12 mouse cellular contexts compared by ENCODE assay signal in the genomic region with DNA sequence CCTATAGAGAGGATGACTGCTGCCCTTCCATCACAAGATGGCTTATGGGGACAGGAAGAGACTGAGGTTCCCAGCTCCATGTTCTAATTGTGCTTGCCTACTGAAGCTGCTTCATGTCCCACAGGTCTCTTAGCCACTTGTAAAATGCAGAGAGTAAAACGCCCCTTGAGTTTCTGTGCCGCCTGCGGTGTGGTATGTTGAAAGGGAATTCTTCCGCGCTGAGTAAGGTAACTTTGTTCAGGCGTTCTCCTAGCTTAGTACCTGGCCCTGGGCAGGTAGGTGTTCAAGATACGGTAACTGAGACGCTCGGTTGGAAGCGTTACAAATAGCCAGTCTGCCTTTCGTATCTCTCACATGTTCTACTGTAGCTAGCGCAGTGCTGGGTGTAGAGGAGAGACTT. TPM values are rescaled to one million over a fixed set of nuclear protein-coding genes. Genes with fewer than 3 reads are reported as not detected.
DNase-seq lines count a peak whose midpoint lies in the region; ATAC-seq and TF ChIP-seq lines count a peak whose summit lies in the region.
"Had no signal": no experiment of that assay in that cellular context is flagged by ENCODE, and none has a peak within 500 bp of the region (broad histone marks: within the 10 kb centered on the region; RNA-seq: fewer than 3 reads in every experiment).

No protein-coding gene starts in this region.

- H3K9ac ChIP-seq in heart, postnatal 0 days (replicated peaks; ENCODE audit: low read depth, low read length), result no peak overlapping the region
- no peak overlapping the region for H3K9ac ChIP-seq in heart, adult 2 months (ENCODE audit: low read depth, low read length)
- H3K9ac ChIP-seq in limb, embryonic 14.5 days (ENCODE audit: low read depth, low read length, severe bottlenecking), result no peak overlapping the region
- H3K9ac ChIP-seq: liver, embryonic 15.5 days had no signal

- H3K4me3 ChIP-seq in heart, postnatal 0 days (ENCODE audit: low read depth, low read length), result no peak overlapping the region
- no peak overlapping the region for H3K4me3 ChIP-seq in heart, adult 2 months
- H3K4me3 ChIP-seq in testis, adult 2 months (ENCODE audit: control insufficient read depth, low read depth, low read length), result peak overlapping the region; percentile 81
- no peak overlapping the region for H3K4me3 ChIP-seq in limb, embryonic 14.5 days (replicated peaks; ENCODE audit: low read length)

- DNase-seq in heart, postnatal 0 days (ENCODE audit: low spot score), result peak; percentile 5
- DNase-seq in heart, adult 2 months, result no peak
- DNase-seq in testis, postnatal 14 days (ENCODE audit: low spot score), result no peak
- no peak for DNase-seq in limb, embryonic 14.5 days (ENCODE audit: low spot score)
- no peak for DNase-seq in urinary bladder, postnatal 25 days (ENCODE audit: low spot score)
- no peak for DNase-seq in layer of hippocampus, adult 11-12 months (ENCODE audit: low spot score)
- no peak for DNase-seq in adrenal gland, postnatal 25 days
- DNase-seq: thymus, adult 18-20 months had no signal

- ATAC-seq in heart, postnatal 0 days (ENCODE audit: insufficient read depth, low read depth), result no peak
- ATAC-seq in limb, embryonic 14.5 days (ENCODE audit: low FRiP score, low read depth), result 0 out of 2 replicates have a peak, but pooled peaks have one; percentile 2
- ATAC-seq: CD4-positive, CD25-positive, alpha-beta regulatory T cell, adult 4 months had no signal

- TF ChIP-seq POLR2A in heart, adult 2 months (IDR thresholded peaks at IDR 0.05; ENCODE audit: insufficient read depth, low read depth, low read length), result no peak
- no peak for TF ChIP-seq POLR2A in testis, adult 2 months (IDR thresholded peaks at IDR 0.05; ENCODE audit: control insufficient read depth, low read depth, low read length)
- no peak for TF ChIP-seq POLR2A in limb, embryonic 14.5 days (IDR thresholded peaks at IDR 0.05; ENCODE audit: borderline replicate concordance, extremely low read depth, insufficient read depth, insufficient read length)

- 34% methylated on average over 12 of the region's 12 CpGs for WGBS in heart, postnatal 0 days
- WGBS in heart, adult 2 months, result 39% methylated on average over 12 of the region's 12 CpGs
- 41% methylated on average over 12 of the region's 12 CpGs for WGBS in limb, embryonic 14.5 days

- no peaks in the 10 kb centered on the region for H3K36me3 ChIP-seq in heart, postnatal 0 days (replicated peaks; ENCODE audit: control insufficient read depth, insufficient read depth, low read length)
- no peaks in the 10 kb centered on the region for H3K36me3 ChIP-seq in heart, adult 2 months (ENCODE audit: control insufficient read depth, insufficient read depth, low read length)
- H3K36me3 ChIP-seq in testis, adult 2 months (ENCODE audit: control insufficient read depth, insufficient read depth, low read length), result no peaks in the 10 kb centered on the region
- H3K36me3 ChIP-seq in limb, embryonic 14.5 days (ENCODE audit: control insufficient read depth, insufficient read depth, low read length), result no peaks in the 10 kb centered on the region
- H3K36me3 ChIP-seq: liver, embryonic 15.5 days had no signal

- no peaks in the 10 kb centered on the region for H3K79me2 ChIP-seq in heart, adult 2 months (replicated peaks; ENCODE audit: control insufficient read depth, insufficient read depth, low read length)

- TF ChIP-seq EP300 in heart, postnatal 0 days (IDR thresholded peaks at IDR 0.05; ENCODE audit: low read depth), result no peak
- TF ChIP-seq EP300 in heart, adult 2 months (IDR thresholded peaks at IDR 0.05; ENCODE audit: insufficient read depth, low read depth, low read length), result no peak

- intact Hi-C loops in heart, adult 2 months (cut with DNase I), result no loop called here

- TF ChIP-seq CTCF in heart, postnatal 0 days (IDR thresholded peaks at IDR 0.05; ENCODE audit: low read depth), result no peak
- no peak for TF ChIP-seq CTCF in heart, adult 2 months (IDR thresholded peaks at IDR 0.05)
- TF ChIP-seq CTCF in testis, adult 2 months (IDR thresholded peaks at IDR 0.05; ENCODE audit: control insufficient read depth, insufficient read depth, insufficient replicate concordance, low read depth, low read length), result no peak

- no peak overlapping the region for H3K27ac ChIP-seq in heart, postnatal 0 days (ENCODE audit: low read depth)
- H3K27ac ChIP-seq in heart, adult 2 months, result no peak overlapping the region
- H3K27ac ChIP-seq in testis, adult 2 months (ENCODE audit: control insufficient read depth, insufficient read depth, low read depth, low read length), result peak overlapping the region; percentile 77
- no peak overlapping the region for H3K27ac ChIP-seq in limb, embryonic 14.5 days (replicated peaks; ENCODE audit: low read depth, low read length)
- H3K27ac ChIP-seq: liver, embryonic 15.5 days had no signal

- H3K4me1 ChIP-seq in heart, postnatal 0 days (ENCODE audit: control insufficient read depth, insufficient read depth), result no peaks in the 10 kb centered on the region
- no peaks in the 10 kb centered on the region for H3K4me1 ChIP-seq in heart, adult 2 months (ENCODE audit: control insufficient read depth, insufficient read depth, low read length)
- H3K4me1 ChIP-seq in testis, adult 2 months (ENCODE audit: control insufficient read depth, insufficient read depth, low read length), result peaks cover 18% of the 10 kb centered on the region
- H3K4me1 ChIP-seq in limb, embryonic 14.5 days (ENCODE audit: control insufficient read depth, insufficient read depth, low read length), result peaks cover 14% of the 10 kb centered on the region

- peaks cover 40% of the 10 kb centered on the region for H3K27me3 ChIP-seq in heart, postnatal 0 days (ENCODE audit: control insufficient read depth, insufficient read depth, low read length)
- no peaks in the 10 kb centered on the region for H3K27me3 ChIP-seq in heart, adult 2 months (ENCODE audit: control insufficient read depth, insufficient read depth, low read length)
- H3K27me3 ChIP-seq in testis, adult 2 months (ENCODE audit: control insufficient read depth, insufficient read depth, low read length), result no peaks in the 10 kb centered on the region
- H3K27me3 ChIP-seq in limb, embryonic 14.5 days (ENCODE audit: control insufficient read depth, insufficient read depth, low read length), result no peaks in the 10 kb centered on the region

- no peaks in the 10 kb centered on the region for H3K9me3 ChIP-seq in heart, postnatal 0 days (replicated peaks; ENCODE audit: control insufficient read depth, low read length)
- no peaks in the 10 kb centered on the region for H3K9me3 ChIP-seq in limb, embryonic 14.5 days (ENCODE audit: control insufficient read depth, low read length)
- H3K9me3 ChIP-seq: liver, embryonic 15.5 days had no signal

- H3K4me2 ChIP-seq in heart, postnatal 0 days (ENCODE audit: low read depth, low read length), result peak overlapping the region; percentile 42; the same call in 1 of the 2 replicates
- peak overlapping the region; percentile 31; the same call in 1 of the 2 replicates for H3K4me2 ChIP-seq in limb, embryonic 14.5 days (replicated peaks; ENCODE audit: low read depth, low read length, severe bottlenecking)

RNA-seq across cellular contexts. Expression of gene Gm10188, which starts 17.9 kb away (rescaled TPM):
- total RNA-seq in heart, postnatal 0 days (2014; rRNA removed; ENCODE audit: low replicate concordance), result not detected in 2 replicates
- polyA plus RNA-seq in heart, postnatal 0 days (2015; fragmentation: Nextera tagmentation; extraction: Ambion mirVana), result not detected in 2 replicates
- not detected for total RNA-seq in heart, adult 2 months (2021)
- polyA plus RNA-seq in heart, adult 2 months (2012; rRNA removed), result not detected in 2 replicates
- 3.6 and 4.0 TPM in 2 replicates for polyA plus RNA-seq in testis, adult 2 months (2012; rRNA removed)
- polyA plus RNA-seq in limb, embryonic 14.5 days (2012; rRNA removed), result not detected in 2 replicates
- not detected in 2 replicates for polyA plus RNA-seq in limb, embryonic 14.5 days (2014; fragmentation: Nextera tagmentation; extraction: Ambion mirVana)
- total RNA-seq in adrenal gland, postnatal 25 days (2021), result not detected in 2 replicates
- polyA plus RNA-seq: CD4-positive, CD25-positive, alpha-beta regulatory T cell, adult 4 months; cerebellum, adult 2 months; liver, embryonic 15.5 days had no signal

RNA-seq across cellular contexts. Expression of gene AC124108.1, which starts 20.4 kb away (rescaled TPM):
- 0.39 TPM in 1 of 2 replicates, not detected in the other for total RNA-seq in heart, postnatal 0 days (2014; rRNA removed; ENCODE audit: low replicate concordance)
- polyA plus RNA-seq in heart, postnatal 0 days (2015; fragmentation: Nextera tagmentation; extraction: Ambion mirVana), result not detected in 2 replicates
- total RNA-seq in heart, adult 2 months (2021), result under 1 TPM in 1 of 2 experiments, not detected in 1; 0.05 TPM
- 0.06 TPM in 1 of 2 replicates, not detected in the other for polyA plus RNA-seq in heart, adult 2 months (2012; rRNA removed)
- polyA plus RNA-seq in testis, adult 2 months (2012; rRNA removed), result 0.07 and 0.14 TPM in 2 replicates
- 0.80 and 0.81 TPM in 2 replicates for polyA plus RNA-seq in limb, embryonic 14.5 days (2012; rRNA removed)
- polyA plus RNA-seq in limb, embryonic 14.5 days (2014; fragmentation: Nextera tagmentation; extraction: Ambion mirVana), result 0.14 and 0.17 TPM in 2 replicates
- total RNA-seq in adrenal gland, postnatal 25 days (2021), result not detected in 2 replicates
- polyA plus RNA-seq: CD4-positive, CD25-positive, alpha-beta regulatory T cell, adult 4 months; liver, embryonic 15.5 days had no signal

RNA-seq across cellular contexts. Expression of gene Lemd1, which starts 20.4 kb away (rescaled TPM):
- not detected in 2 replicates for total RNA-seq in heart, postnatal 0 days (2014; rRNA removed; ENCODE audit: low replicate concordance)
- not detected in 2 replicates for polyA plus RNA-seq in heart, postnatal 0 days (2015; fragmentation: Nextera tagmentation; extraction: Ambion mirVana)
- not detected for total RNA-seq in heart, adult 2 months (2021)
- polyA plus RNA-seq in heart, adult 2 months (2012; rRNA removed), result 0.20 TPM in 1 of 2 replicates, not detected in the other
- polyA plus RNA-seq in testis, adult 2 months (2012; rRNA removed), result 162 and 173 TPM in 2 replicates
- polyA plus RNA-seq in limb, embryonic 14.5 days (2012; rRNA removed), result 0.94 and 1.3 TPM in 2 replicates
- polyA plus RNA-seq in limb, embryonic 14.5 days (2014; fragmentation: Nextera tagmentation; extraction: Ambion mirVana), result 0.72 and 0.91 TPM in 2 replicates
- total RNA-seq in adrenal gland, postnatal 25 days (2021), result not detected in 2 replicates
- polyA plus RNA-seq: CD4-positive, CD25-positive, alpha-beta regulatory T cell, adult 4 months; liver, embryonic 15.5 days had no signal

Comparison
In these comparisons a context has a peak if more than half of its experiments do, and no peak if none do; other contexts are left out.
1. RNA of gene Lemd1, which starts 20.4 kb away (polyA plus RNA-seq): 162 to 173 TPM in testis, adult 2 months; 0.72 to 1.3 TPM in limb, embryonic 14.5 days, 0.20 TPM in heart, adult 2 months and not detected in heart, postnatal 0 days; every median in the first group is over 10 times any median in the second.